Mouse (Mus musculus): Measurements from ENCODE around the gene Slc38a5. TPM values are rescaled to one million over a fixed set of nuclear protein-coding genes. Genes with fewer than 3 reads are reported as not detected.

The Slc38a5 gene
- 16.3 and 20.3 TPM in 2 replicates for polyA plus RNA-seq (2015; fragmentation: Nextera tagmentation; extraction: Ambion mirVana)

- H3K4me1 ChIP-seq (replicated peaks), result no peaks in the 10 kb centered on the region
- no peak for ATAC-seq (replicated peaks; ENCODE audit: insufficient number of reproducible peaks, insufficient read depth, low FRiP score, low read depth)
- peak within 1 kb of the TSS; percentile 36 for H3K4me3 ChIP-seq
- H3K9ac ChIP-seq, result no peak within 1 kb of the TSS
- H3K9me3 ChIP-seq (replicated peaks), result no peaks in the 10 kb centered on the region
- H3K27me3 ChIP-seq, result no peaks in the 10 kb centered on the region
- H3K27ac ChIP-seq, result no peak within 1 kb of the TSS
- peak within 1 kb of the TSS; percentile 60 for H3K4me2 ChIP-seq
- 14% methylated on average over 12 of the region's 15 CpGs for WGBS
- no peaks in the 10 kb centered on the region for H3K36me3 ChIP-seq
Measured at GRCm38 (mm10) chrX:8271083-8271820, at the start of gene Slc38a5. Slc38a5 (plus strand) TSS chrX:8271133.

DNA sequence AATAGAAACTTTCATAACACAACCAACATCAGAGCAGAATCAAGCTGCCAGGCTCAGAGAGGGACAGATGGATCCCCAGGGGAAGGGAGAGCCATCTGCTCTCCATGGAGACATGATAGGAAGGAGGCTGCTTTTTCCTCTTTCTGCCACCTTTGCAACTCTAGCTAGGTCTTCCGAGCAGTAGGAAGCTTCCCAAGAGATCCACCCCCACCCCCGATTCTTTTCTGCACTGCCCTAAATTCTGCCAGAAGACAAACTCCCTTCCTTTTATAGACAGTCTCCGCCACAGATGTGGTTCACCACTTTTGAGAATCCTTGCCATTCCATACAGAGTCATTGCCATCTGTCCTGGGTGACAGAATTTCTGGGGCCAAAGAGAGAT lies 48.6 kb upstream of the Slc38a5 start:
- no peaks in the 10 kb centered on the region for H3K4me1 ChIP-seq (replicated peaks)
- no peak for ATAC-seq (replicated peaks; ENCODE audit: insufficient number of reproducible peaks, insufficient read depth, low FRiP score, low read depth)
- H3K27ac ChIP-seq, result no peak overlapping the region
- H3K36me3 ChIP-seq, result no peaks in the 10 kb centered on the region
- no peak overlapping the region for H3K4me2 ChIP-seq
- 58% methylated on average over 3 of the region's 3 CpGs for WGBS
- no peaks in the 10 kb centered on the region for H3K27me3 ChIP-seq
- H3K9ac ChIP-seq, result no peak overlapping the region
- no peak overlapping the region for H3K4me3 ChIP-seq
- no peaks in the 10 kb centered on the region for H3K9me3 ChIP-seq (replicated peaks)

DNA sequence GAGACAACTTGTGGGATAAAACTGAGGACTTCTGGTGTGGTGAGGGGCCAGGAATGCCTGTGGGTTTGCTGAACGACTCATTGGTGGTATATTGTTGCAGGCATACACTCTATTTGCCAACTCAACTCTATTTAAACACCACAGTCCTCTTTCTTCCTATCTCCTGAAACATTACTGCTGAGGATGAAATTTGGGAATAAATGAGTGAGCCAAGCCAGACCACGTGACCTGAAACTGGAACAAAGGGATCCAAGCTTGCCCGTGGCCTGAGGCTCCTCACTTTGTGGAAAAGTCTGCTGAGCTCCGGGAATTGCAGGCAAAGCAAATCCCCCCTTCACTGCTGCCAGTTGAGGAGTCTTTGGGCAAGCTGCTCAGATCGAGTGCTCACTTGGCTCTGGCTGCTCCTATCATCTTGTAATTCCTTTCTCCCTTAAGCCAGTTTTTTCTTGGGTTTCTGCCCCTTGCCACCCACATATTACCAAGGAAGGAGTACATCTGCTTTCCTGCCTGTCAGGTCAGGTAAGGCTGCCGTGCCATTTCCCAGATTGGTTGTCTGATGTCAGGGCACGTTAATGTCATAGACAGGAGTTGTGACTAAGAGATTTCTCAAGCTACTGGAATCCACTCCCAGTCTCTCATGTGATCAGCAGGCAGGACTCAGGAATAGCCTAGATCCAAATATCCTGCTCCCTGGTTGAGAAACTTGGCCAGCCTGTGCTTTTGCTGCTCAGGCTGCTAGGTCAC lies 48.1 kb upstream of the Slc38a5 start:
- 52% methylated on average over 7 of the region's 7 CpGs for WGBS
- H3K9ac ChIP-seq, result no peak overlapping the region

DNA sequence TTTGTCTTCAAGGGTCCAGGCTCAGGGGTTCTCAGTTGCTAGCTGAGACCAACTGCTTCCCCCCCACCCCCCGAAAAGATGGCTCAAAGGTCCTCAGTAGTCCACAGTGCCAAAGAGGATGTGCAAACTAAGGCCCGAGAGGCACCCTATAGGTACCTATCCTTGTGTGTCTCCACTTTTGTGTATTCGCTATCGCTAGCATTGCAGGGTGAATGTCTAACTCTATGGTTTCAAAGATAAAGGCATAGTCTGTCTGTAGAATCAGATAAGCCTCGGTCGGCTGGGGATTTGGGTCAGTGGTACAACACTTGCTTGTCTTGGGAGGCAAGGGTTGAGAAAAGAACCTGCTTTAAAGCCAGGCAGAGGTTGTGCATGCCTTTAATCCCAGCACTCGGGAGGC lies 47.5 kb upstream of the Slc38a5 start:
- no peaks in the 10 kb centered on the region for H3K36me3 ChIP-seq
- H3K27ac ChIP-seq, result no peak overlapping the region
- no peak overlapping the region for H3K9ac ChIP-seq
- 62% methylated on average over 7 of the region's 7 CpGs for WGBS
- no peak overlapping the region for H3K4me2 ChIP-seq
- no peak for ATAC-seq (replicated peaks; ENCODE audit: insufficient number of reproducible peaks, insufficient read depth, low FRiP score, low read depth)
- H3K4me3 ChIP-seq, result no peak overlapping the region
- H3K4me1 ChIP-seq (replicated peaks), result no peaks in the 10 kb centered on the region
- H3K27me3 ChIP-seq, result no peaks in the 10 kb centered on the region
- no peaks in the 10 kb centered on the region for H3K9me3 ChIP-seq (replicated peaks)

More for the DNA sequence above, 48.1 kb upstream of the Slc38a5 start:
- H3K4me1 ChIP-seq (replicated peaks), result no peaks in the 10 kb centered on the region
- H3K4me3 ChIP-seq, result no peak overlapping the region
- no peak overlapping the region for H3K4me2 ChIP-seq
- H3K36me3 ChIP-seq, result no peaks in the 10 kb centered on the region
- no peaks in the 10 kb centered on the region for H3K9me3 ChIP-seq (replicated peaks)
- no peak for ATAC-seq (replicated peaks; ENCODE audit: insufficient number of reproducible peaks, insufficient read depth, low FRiP score, low read depth)
- H3K27ac ChIP-seq, result no peak overlapping the region
- no peaks in the 10 kb centered on the region for H3K27me3 ChIP-seq

GRCm38 (mm10) chrX:8230272-8230671 lies 40.7 kb upstream of the Slc38a5 start:
- no peak for ATAC-seq (replicated peaks; ENCODE audit: insufficient number of reproducible peaks, insufficient read depth, low FRiP score, low read depth)
- H3K9me3 ChIP-seq (replicated peaks), result no peaks in the 10 kb centered on the region
- WGBS, result 73% methylated on average over 4 of the region's 4 CpGs
- H3K36me3 ChIP-seq, result no peaks in the 10 kb centered on the region
- H3K4me1 ChIP-seq (replicated peaks), result no peaks in the 10 kb centered on the region
- H3K4me3 ChIP-seq, result no peak overlapping the region
- H3K27ac ChIP-seq, result no peak overlapping the region
- H3K9ac ChIP-seq, result no peak overlapping the region
- H3K4me2 ChIP-seq, result no peak overlapping the region
- no peaks in the 10 kb centered on the region for H3K27me3 ChIP-seq

GRCm38 (mm10) chrX:8233602-8234001 lies 37.3 kb upstream of the Slc38a5 start:
- no peaks in the 10 kb centered on the region for H3K9me3 ChIP-seq (replicated peaks)
- no peaks in the 10 kb centered on the region for H3K4me1 ChIP-seq (replicated peaks)
- ATAC-seq (replicated peaks; ENCODE audit: insufficient number of reproducible peaks, insufficient read depth, low FRiP score, low read depth), result no peak
- H3K4me2 ChIP-seq, result no peak overlapping the region
- 70% methylated on average over 3 of the region's 3 CpGs for WGBS
- no peaks in the 10 kb centered on the region for H3K27me3 ChIP-seq
- no peak overlapping the region for H3K9ac ChIP-seq
- H3K4me3 ChIP-seq, result no peak overlapping the region
- H3K27ac ChIP-seq, result no peak overlapping the region
- no peaks in the 10 kb centered on the region for H3K36me3 ChIP-seq

DNA sequence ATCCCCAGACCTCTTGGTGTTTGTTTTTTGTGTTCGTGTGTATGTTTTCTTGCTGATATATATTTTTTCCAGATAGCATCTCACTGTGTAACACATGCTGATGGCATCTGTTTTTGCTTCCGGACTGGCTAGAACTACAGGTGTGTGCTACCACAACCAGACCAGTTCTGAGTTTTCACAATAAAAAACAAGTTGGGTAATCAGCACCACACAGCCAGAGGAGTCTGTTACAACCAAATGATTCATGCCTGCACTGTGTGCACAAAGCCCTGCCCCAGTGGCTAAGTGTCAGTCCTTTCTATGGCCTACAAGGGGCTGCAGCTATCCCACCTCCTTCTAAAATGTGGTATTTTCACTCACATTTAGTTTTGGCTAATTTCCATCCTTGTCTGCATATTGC lies 34.2 kb upstream of the Slc38a5 start:
- WGBS, result 77% methylated on average over 2 of the region's 2 CpGs
- no peaks in the 10 kb centered on the region for H3K36me3 ChIP-seq
- H3K4me1 ChIP-seq (replicated peaks), result no peaks in the 10 kb centered on the region
- no peak overlapping the region for H3K4me3 ChIP-seq
- no peak overlapping the region for H3K9ac ChIP-seq
- no peaks in the 10 kb centered on the region for H3K27me3 ChIP-seq
- no peak overlapping the region for H3K27ac ChIP-seq
- no peaks in the 10 kb centered on the region for H3K9me3 ChIP-seq (replicated peaks)
- ATAC-seq (replicated peaks; ENCODE audit: insufficient number of reproducible peaks, insufficient read depth, low FRiP score, low read depth), result no peak
- no peak overlapping the region for H3K4me2 ChIP-seq

- Histone ChIP-seq H3K4me3 (no peak overlapping the region), H3K4me1 (replicated peaks) (no peaks in the 10 kb centered on the region), H3K4me2 (no peak overlapping the region), H3K36me3 (no peaks in the 10 kb centered on the region), H3K9me3 (replicated peaks) (no peaks in the 10 kb centered on the region), H3K9ac (no peak overlapping the region), H3K27ac (no peak overlapping the region), H3K27me3 (no peaks in the 10 kb centered on the region)
- no peak for ATAC-seq (replicated peaks; ENCODE audit: insufficient number of reproducible peaks, insufficient read depth, low FRiP score, low read depth)
- WGBS, result 72% methylated on average over 13 of the region's 13 CpGs
Measured at GRCm38 (mm10) chrX:8238804-8239395, 32.0 kb upstream of the Slc38a5 start.

DNA sequence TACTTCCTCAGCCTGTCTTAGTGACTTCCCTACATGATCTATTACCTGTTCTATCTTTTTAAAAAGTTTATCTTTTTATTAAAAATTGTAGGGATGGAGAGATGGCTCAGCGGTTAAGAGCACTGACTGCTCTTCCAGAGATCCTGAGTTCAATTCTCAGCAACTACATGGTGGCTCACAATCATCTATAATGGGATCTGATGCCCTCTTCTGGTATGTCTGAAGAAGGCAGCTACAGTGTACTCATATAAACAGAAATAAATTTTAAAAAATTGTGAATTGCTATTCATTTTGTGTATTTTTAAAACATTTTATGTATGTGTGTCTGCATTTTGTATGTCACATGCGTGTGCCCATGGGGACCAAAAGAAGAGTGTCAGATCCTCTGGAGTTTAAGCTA lies 23.3 kb upstream of the Slc38a5 start:
- peaks cover 7% of the 10 kb centered on the region for H3K4me1 ChIP-seq (replicated peaks)
- H3K4me3 ChIP-seq, result no peak overlapping the region
- H3K4me2 ChIP-seq, result no peak overlapping the region
- no peaks in the 10 kb centered on the region for H3K27me3 ChIP-seq
- H3K27ac ChIP-seq, result no peak overlapping the region
- no peak for ATAC-seq (replicated peaks; ENCODE audit: insufficient number of reproducible peaks, insufficient read depth, low FRiP score, low read depth)
- H3K9ac ChIP-seq, result no peak overlapping the region
- no peaks in the 10 kb centered on the region for H3K9me3 ChIP-seq (replicated peaks)
- WGBS, result 73% methylated on average over 2 of the region's 2 CpGs
- no peaks in the 10 kb centered on the region for H3K36me3 ChIP-seq

- H3K27me3 ChIP-seq, result no peaks in the 10 kb centered on the region
- H3K36me3 ChIP-seq, result no peaks in the 10 kb centered on the region
- peaks cover 7% of the 10 kb centered on the region for H3K4me1 ChIP-seq (replicated peaks)
- H3K9ac ChIP-seq, result no peak overlapping the region
- 75% methylated on average over 8 of the region's 8 CpGs for WGBS
- no peak overlapping the region for H3K27ac ChIP-seq
- H3K4me3 ChIP-seq, result no peak overlapping the region
- H3K4me2 ChIP-seq, result no peak overlapping the region
- no peak for ATAC-seq (replicated peaks; ENCODE audit: insufficient number of reproducible peaks, insufficient read depth, low FRiP score, low read depth)
- no peaks in the 10 kb centered on the region for H3K9me3 ChIP-seq (replicated peaks)
Measured at GRCm38 (mm10) chrX:8248542-8249120, 22.3 kb upstream of the Slc38a5 start.

- 17% methylated on average over 18 of the region's 18 CpGs for WGBS
- H3K9ac ChIP-seq, result peak overlapping the region; percentile 58
Measured at GRCm38 (mm10) chrX:8251789-8252333, 19.1 kb upstream of the Slc38a5 start.

More at GRCm38 (mm10) chrX:8251789-8252333, 19.1 kb upstream of the Slc38a5 start:
- H3K36me3 ChIP-seq, result no peaks in the 10 kb centered on the region
- H3K4me2 ChIP-seq, result peak overlapping the region; percentile 58
- ATAC-seq (replicated peaks; ENCODE audit: insufficient number of reproducible peaks, insufficient read depth, low FRiP score, low read depth), result peak; percentile 44
- H3K9me3 ChIP-seq (replicated peaks), result no peaks in the 10 kb centered on the region
- H3K4me3 ChIP-seq, result peak overlapping the region; percentile 65
- no peak overlapping the region for H3K27ac ChIP-seq
- H3K27me3 ChIP-seq, result no peaks in the 10 kb centered on the region
- peaks cover 7% of the 10 kb centered on the region for H3K4me1 ChIP-seq (replicated peaks)
